Mouse (Mus musculus) forebrain, embryonic 14.5 days (tissue): Measurements from ENCODE around the gene Ptprd. TPM values are rescaled to one million over a fixed set of nuclear protein-coding genes. Genes with fewer than 3 reads are reported as not detected.
A peak's percentile ranks its signal among the peaks of the same experiment; 100 is the strongest.

Experiments used
- ATAC-seq: fragments of 200-750 bp; cut with Nextera tagmentation; 2 replicates; pipeline ENCODE4 v1.8.0; 2017; ENCODE audit warnings: mild to moderate bottlenecking, moderate library complexity
- DNase-seq: peaks from one replicate; pipeline ENCODE4 v3.0.0-alpha.2; 2015; ENCODE audit warnings: low spot score
- H3K27ac ChIP-seq: fragments of 300-500 bp; sonication (generic); 2 replicates; pipeline ENCODE4 v1.5.1; 2014; ENCODE audit warnings: low read depth, mild to moderate bottlenecking, control low read depth, low read length, moderate library complexity
- H3K27me3 ChIP-seq: fragments of 300-500 bp; sonication (generic); replicated peaks from 2 replicates; pipeline ENCODE4 v1.6.1; 2014; ENCODE audit warnings: low read length, control low read depth, mixed read lengths; ENCODE audit not compliant: control insufficient read depth, insufficient read depth
- H3K36me3 ChIP-seq: fragments of 300-500 bp; sonication (generic); 2 replicates; pipeline ENCODE4 v1.6.1; 2014; ENCODE audit warnings: low read length, control low read depth; ENCODE audit not compliant: control insufficient read depth, insufficient read depth
- H3K4me1 ChIP-seq: fragments of 300-500 bp; sonication (generic); 2 replicates; pipeline ENCODE4 v1.6.1; 2014; ENCODE audit warnings: antibody characterized with exemption, low read length, control low read depth; ENCODE audit not compliant: control insufficient read depth, insufficient read depth
- H3K4me2 ChIP-seq: fragments of 300-500 bp; sonication (generic); 2 replicates; pipeline ENCODE4 v1.6.1; 2014; ENCODE audit warnings: mild to moderate bottlenecking, control low read depth, low read length
- H3K4me3 ChIP-seq: fragments of 300-500 bp; sonication (generic); 2 replicates; pipeline ENCODE4 v1.5.1; 2014; ENCODE audit warnings: low read depth, low read length, control low read depth
- H3K9ac ChIP-seq: fragments of 300-500 bp; sonication (generic); 2 replicates; pipeline ENCODE4 v1.6.1; 2014; ENCODE audit warnings: mild to moderate bottlenecking, low read length, control low read depth, moderate library complexity
- H3K9me3 ChIP-seq: fragments of 300-500 bp; sonication (generic); replicated peaks from 2 replicates; pipeline ENCODE4 v1.6.1; 2016; ENCODE audit warnings: low read length, control low read depth, mixed read lengths; ENCODE audit not compliant: control insufficient read depth
- WGBS: fragments of 180-500 bp; shearing (Covaris S2); extraction: QIAGEN DNeasy Blood & Tissue Kit; methylation state at CpG from one replicate; pipeline ENCODE4 v1.1.7; 2014; 5-methylcytosine and 5-hydroxymethylcytosine counted together
- polyA plus RNA-seq: library from polyadenylated mRNA; unstranded; fragments of >200 nt; fragmentation: Nextera tagmentation; extraction: Ambion mirVana; gene quantifications from 2 replicates; pipeline ENCODE4 v1.2.1, GENCODE M21; 2014

Ptprd gene
- polyA plus RNA-seq, 1 experiment from 2014 or later, result 43.3 TPM

GRCm38 (mm10) chr4:76137901-76138300, 2073.9 kb downstream of the Ptprd start:
- H3K4me3 ChIP-seq, result no peak overlapping the region
- H3K4me1 ChIP-seq, result no peaks in the 10 kb centered on the region
- DNase-seq (no peak), ATAC-seq (no peak)
- 62% methylated on average over 3 of the region's 3 CpGs for WGBS
- no peak overlapping the region for H3K9ac ChIP-seq
- no peaks in the 10 kb centered on the region for H3K27me3 ChIP-seq
- H3K27ac ChIP-seq, result no peak overlapping the region
- no peaks in the 10 kb centered on the region for H3K9me3 ChIP-seq
- no peaks in the 10 kb centered on the region for H3K36me3 ChIP-seq
- H3K4me2 ChIP-seq, result no peak overlapping the region

- H3K27ac ChIP-seq, result no peak overlapping the region
- H3K9ac ChIP-seq, result no peak overlapping the region
- 75% methylated on average over 14 of the region's 14 CpGs for WGBS
- no peaks in the 10 kb centered on the region for H3K36me3 ChIP-seq
- DNase-seq (peak; percentile 20), ATAC-seq (peak; percentile 72; the same call in 1 of the 2 replicates)
- H3K9me3 ChIP-seq, result no peaks in the 10 kb centered on the region
- H3K27me3 ChIP-seq, result no peaks in the 10 kb centered on the region
- no peaks in the 10 kb centered on the region for H3K4me1 ChIP-seq
- H3K4me3 ChIP-seq, result no peak overlapping the region
- H3K4me2 ChIP-seq, result no peak overlapping the region
These were observed 2075.1 kb downstream of the Ptprd start for GRCm38 (mm10) chr4:76136625-76137024.

- no peaks in the 10 kb centered on the region for H3K27me3 ChIP-seq
- H3K4me3 ChIP-seq, result no peak overlapping the region
- no peak for ATAC-seq
- no peaks in the 10 kb centered on the region for H3K4me1 ChIP-seq
- H3K36me3 ChIP-seq, result no peaks in the 10 kb centered on the region
- 95% methylated on average over 4 of the region's 4 CpGs for WGBS
- no peak overlapping the region for H3K27ac ChIP-seq
- no peak for DNase-seq
- H3K9me3 ChIP-seq, result no peaks in the 10 kb centered on the region
- no peak overlapping the region for H3K9ac ChIP-seq
- no peak overlapping the region for H3K4me2 ChIP-seq
These were observed 2119.9 kb downstream of the Ptprd start for GRCm38 (mm10) chr4:76091845-76092244.

- H3K4me2 ChIP-seq, result no peak overlapping the region
- no peaks in the 10 kb centered on the region for H3K9me3 ChIP-seq
- H3K27ac ChIP-seq, result no peak overlapping the region
- DNase-seq (no peak), ATAC-seq (no peak)
- no peak overlapping the region for H3K4me3 ChIP-seq
- H3K27me3 ChIP-seq, result no peaks in the 10 kb centered on the region
- H3K9ac ChIP-seq, result no peak overlapping the region
- no peaks in the 10 kb centered on the region for H3K4me1 ChIP-seq
- 0 out of 2 replicates have a peak, but pooled peaks cover 5% of the 10 kb centered on the region for H3K36me3 ChIP-seq
These were observed 2121.9 kb downstream of the Ptprd start for GRCm38 (mm10) chr4:76089866-76090265.

GRCm38 (mm10) chr4:76076051-76076450, 2135.7 kb downstream of the Ptprd start:
- H3K36me3 ChIP-seq, result no peaks in the 10 kb centered on the region
- H3K4me3 ChIP-seq, result no peak overlapping the region
- H3K9ac ChIP-seq, result no peak overlapping the region
- WGBS, result 92% methylated on average over 1 of the region's 1 CpGs
- H3K27me3 ChIP-seq, result no peaks in the 10 kb centered on the region
- H3K9me3 ChIP-seq, result no peaks in the 10 kb centered on the region
- no peaks in the 10 kb centered on the region for H3K4me1 ChIP-seq
- no peak for ATAC-seq
- DNase-seq, result no peak
- H3K27ac ChIP-seq, result no peak overlapping the region
- no peak overlapping the region for H3K4me2 ChIP-seq

- 93% methylated on average over 3 of the region's 3 CpGs for whole genome bisulfite sequencing
- H3K27ac ChIP-seq, result no peak overlapping the region
- no peaks in the 10 kb centered on the region for H3K9me3 ChIP-seq
- H3K4me1 ChIP-seq, result no peaks in the 10 kb centered on the region
- ATAC-seq (no peak), DNase-seq (no peak)
- H3K36me3 ChIP-seq, result no peaks in the 10 kb centered on the region
- no peak overlapping the region for H3K4me3 ChIP-seq
- no peak overlapping the region for H3K9ac ChIP-seq
- no peak overlapping the region for H3K4me2 ChIP-seq
- no peaks in the 10 kb centered on the region for H3K27me3 ChIP-seq
These were observed 2138.5 kb downstream of the Ptprd start for GRCm38 (mm10) chr4:76073286-76073685.

- Histone ChIP-seq H3K9ac (no peak overlapping the region), H3K36me3 (no peaks in the 10 kb centered on the region), H3K4me3 (no peak overlapping the region), H3K4me1 (no peaks in the 10 kb centered on the region), H3K27me3 (no peaks in the 10 kb centered on the region), H3K9me3 (no peaks in the 10 kb centered on the region), H3K4me2 (no peak overlapping the region), H3K27ac (no peak overlapping the region)
- DNase-seq (no peak), ATAC-seq (no peak)
- WGBS, result 49% methylated on average over 6 of the region's 6 CpGs
These were observed 2140.0 kb downstream of the Ptprd start for GRCm38 (mm10) chr4:76071720-76072119.

- H3K4me3 ChIP-seq, result no peak overlapping the region
- H3K4me1 ChIP-seq, result no peaks in the 10 kb centered on the region
- H3K9ac ChIP-seq, result no peak overlapping the region
- H3K27me3 ChIP-seq, result no peaks in the 10 kb centered on the region
- no peak overlapping the region for H3K4me2 ChIP-seq
- ATAC-seq (no peak), DNase-seq (no peak)
- H3K36me3 ChIP-seq, result no peaks in the 10 kb centered on the region
- WGBS, result 86% methylated on average over 2 of the region's 2 CpGs
- H3K27ac ChIP-seq, result no peak overlapping the region
- H3K9me3 ChIP-seq, result no peaks in the 10 kb centered on the region
These were observed 2154.9 kb downstream of the Ptprd start for GRCm38 (mm10) chr4:76056836-76057235.

- no peaks in the 10 kb centered on the region for H3K9me3 ChIP-seq
- DNase-seq, result no peak
These were observed 2166.1 kb downstream of the Ptprd start for GRCm38 (mm10) chr4:76045650-76046049.

More at GRCm38 (mm10) chr4:76045650-76046049, 2166.1 kb downstream of the Ptprd start:
- Histone ChIP-seq H3K27me3 (no peaks in the 10 kb centered on the region), H3K4me1 (no peaks in the 10 kb centered on the region), H3K27ac (no peak overlapping the region), H3K9ac (no peak overlapping the region), H3K4me3 (no peak overlapping the region), H3K4me2 (no peak overlapping the region), H3K36me3 (no peaks in the 10 kb centered on the region)
- WGBS, result 84% methylated on average over 2 of the region's 2 CpGs
- no peak for ATAC-seq
